Mouse (Mus musculus) gastrocnemius, adult 2 months (tissue): ENCODE results near the gene Gria1. TPM values are rescaled to one million over a fixed set of nuclear protein-coding genes. Genes with fewer than 3 reads are reported as not detected.

Experiments
- DNase-seq: peaks from one replicate; pipeline ENCODE4 v3.0.0; 2022
- H3K27ac ChIP-seq: fragments of 200-600 bp; 2 replicates; pipeline ENCODE4 v1.8.1; 2022; ENCODE audit warnings: mild to moderate bottlenecking
- H3K4me3 ChIP-seq: fragments of 200-600 bp; 2 replicates; pipeline ENCODE4 v1.8.1; 2022; ENCODE audit warnings: mild to moderate bottlenecking, moderate library complexity
- CTCF ChIP-seq: fragments of 200-600 bp; IDR thresholded peaks from 2 replicates; pipeline ENCODE4 v1.8.1; 2022; ENCODE audit warnings: antibody characterized with exemption, mild to moderate bottlenecking, moderate library complexity
- intact Hi-C: fragments of 180-260 bp; cut with DNase I; formaldehyde crosslinking; loops from one replicate; pipeline ENCODE4 v1.15.1; 2025
- total RNA-seq, 2 experiments: library from RNA; stranded (reverse); gene quantifications; 2 replicates each; pipeline ENCODE4 v1.2.3; 2021

Gria1 gene
- total RNA-seq, 2 experiments from 2014 or later: 0.06 TPM; not detected in 1

DNA sequence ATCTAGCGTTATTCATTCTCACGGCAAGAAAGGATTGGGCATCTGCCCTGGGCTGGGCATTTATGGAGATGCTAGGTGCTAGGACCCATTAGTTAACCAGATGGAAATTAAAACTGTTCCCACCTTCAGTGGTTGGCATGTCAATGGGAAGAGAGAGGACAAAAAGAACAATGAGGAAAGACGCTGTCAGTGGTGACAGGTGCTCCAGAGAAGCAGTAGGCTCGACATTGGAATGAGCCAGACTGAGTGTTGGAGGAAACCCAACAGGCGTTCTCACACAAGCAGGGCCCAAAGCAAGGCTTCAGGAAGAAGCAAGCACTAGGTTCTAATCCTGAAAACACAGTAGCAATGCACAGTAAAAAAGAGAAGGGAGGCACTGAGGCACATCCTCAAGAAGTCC is 203.4 kb downstream of the Gria1 start:
- no peak for DNase-seq
- no peak overlapping the region for H3K4me3 ChIP-seq
- intact Hi-C loops: no loop called here
- no peak overlapping the region for H3K27ac ChIP-seq
- no peak for TF ChIP-seq CTCF

DNA sequence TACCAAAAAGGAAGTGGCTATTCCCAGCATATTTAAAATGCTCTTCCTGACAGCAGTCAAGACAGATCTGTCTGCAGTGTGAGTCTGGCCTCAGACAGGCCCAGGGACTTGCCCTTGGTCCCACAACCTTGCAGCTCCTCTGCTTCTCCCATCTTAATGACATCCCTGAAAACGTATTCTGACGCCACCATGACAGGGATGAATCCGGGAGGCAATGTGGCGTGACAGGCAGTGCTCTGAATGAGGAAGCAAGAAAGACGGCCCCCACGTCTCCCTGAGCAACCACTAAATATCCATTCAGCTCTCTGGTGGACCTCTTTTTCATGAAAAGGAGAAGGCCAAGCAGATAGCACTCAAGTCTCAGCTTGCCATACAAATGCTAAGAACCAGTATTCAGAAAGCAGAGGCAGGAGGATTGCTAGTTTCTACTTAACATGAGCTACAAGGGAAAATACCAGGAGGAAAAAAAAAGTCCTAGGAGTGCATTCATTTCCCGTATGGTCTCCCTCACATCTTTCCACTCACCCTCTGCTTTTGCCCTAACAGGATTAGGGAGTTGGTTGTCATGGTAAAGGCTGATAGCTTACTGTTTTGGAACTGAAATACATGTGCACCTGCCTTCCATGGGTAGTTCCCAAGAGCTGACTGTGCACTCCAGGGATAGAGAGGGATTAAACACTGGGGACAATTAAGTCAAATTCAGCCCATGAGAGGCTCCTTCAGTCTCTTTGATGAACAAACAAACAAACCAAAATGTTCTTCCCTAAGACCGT is 211.8 kb downstream of the Gria1 start:
- no peak for TF ChIP-seq CTCF
- no peak for DNase-seq
- intact Hi-C loops: no loop called here
- H3K27ac ChIP-seq: no peak overlapping the region
- H3K4me3 ChIP-seq: no peak overlapping the region

DNA sequence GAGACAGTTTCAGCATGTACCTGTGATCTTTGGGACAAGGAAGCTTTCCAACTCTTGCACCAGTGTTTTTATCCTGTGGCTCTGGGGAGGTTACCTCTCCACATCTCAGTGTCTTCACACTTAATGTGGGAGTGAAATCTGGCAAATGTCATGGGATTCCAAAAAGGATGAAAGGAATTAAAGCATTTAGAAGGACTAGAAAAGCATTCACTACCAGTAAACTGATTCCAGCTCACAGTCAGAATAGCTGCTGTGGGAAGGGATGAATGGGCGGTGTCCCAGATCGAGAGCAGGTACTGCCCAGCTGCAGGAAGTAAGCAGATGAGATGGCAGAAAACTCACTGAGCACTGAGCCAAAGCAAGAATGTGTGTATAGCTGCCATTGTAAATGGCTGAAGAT is 224.3 kb downstream of the Gria1 start:
- Histone ChIP-seq H3K4me3 (no peak overlapping the region), H3K27ac (no peak overlapping the region)
- TF ChIP-seq CTCF: no peak
- intact Hi-C loops: no loop called here
- DNase-seq: no peak

DNA sequence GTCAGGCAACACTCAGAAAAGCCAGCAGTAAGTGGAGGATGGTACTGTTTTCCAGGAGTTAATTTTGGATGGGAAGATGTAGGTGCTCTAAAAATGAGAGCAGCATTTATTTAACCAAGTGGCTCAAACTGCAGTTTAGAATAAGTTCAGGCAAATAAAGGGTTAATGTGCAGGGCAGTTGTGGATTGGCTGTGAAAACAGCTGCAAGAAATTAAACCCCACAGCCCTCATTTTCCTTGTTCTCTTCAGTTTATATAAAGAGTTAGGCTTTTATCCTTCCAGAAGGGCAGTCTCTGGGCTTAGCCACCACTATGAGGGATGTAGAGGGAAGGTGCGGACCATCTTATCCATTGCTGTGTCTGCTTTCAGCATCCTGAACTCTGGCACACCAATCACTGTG is 225.2 kb downstream of the Gria1 start:
- intact Hi-C loops: no loop called here
- no peak for TF ChIP-seq CTCF
- no peak for DNase-seq
- H3K4me3 ChIP-seq: no peak overlapping the region
- H3K27ac ChIP-seq: no peak overlapping the region

DNA sequence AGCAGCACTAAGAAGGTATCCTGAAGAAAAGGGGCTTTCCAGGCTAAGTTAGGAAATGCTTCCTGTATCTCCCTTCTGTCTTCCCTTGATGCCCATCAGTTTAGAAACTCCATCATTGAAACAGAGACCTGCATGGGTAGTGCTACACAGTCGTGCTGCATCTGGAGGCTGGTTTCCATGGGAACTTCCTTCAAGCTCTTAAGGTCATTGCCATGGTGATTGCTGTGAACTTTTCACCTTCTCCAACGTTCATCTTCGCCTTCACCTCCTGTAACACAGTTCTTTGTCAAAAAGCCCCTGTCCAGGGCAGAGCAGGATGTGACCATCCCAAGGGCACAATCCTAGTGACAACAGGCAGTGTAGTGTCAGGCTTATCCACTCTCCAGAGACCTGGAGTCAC is 228.6 kb downstream of the Gria1 start:
- intact Hi-C loops: no loop called here
- DNase-seq: no peak
- no peak overlapping the region for H3K27ac ChIP-seq
- TF ChIP-seq CTCF: no peak
- H3K4me3 ChIP-seq: no peak overlapping the region

DNA sequence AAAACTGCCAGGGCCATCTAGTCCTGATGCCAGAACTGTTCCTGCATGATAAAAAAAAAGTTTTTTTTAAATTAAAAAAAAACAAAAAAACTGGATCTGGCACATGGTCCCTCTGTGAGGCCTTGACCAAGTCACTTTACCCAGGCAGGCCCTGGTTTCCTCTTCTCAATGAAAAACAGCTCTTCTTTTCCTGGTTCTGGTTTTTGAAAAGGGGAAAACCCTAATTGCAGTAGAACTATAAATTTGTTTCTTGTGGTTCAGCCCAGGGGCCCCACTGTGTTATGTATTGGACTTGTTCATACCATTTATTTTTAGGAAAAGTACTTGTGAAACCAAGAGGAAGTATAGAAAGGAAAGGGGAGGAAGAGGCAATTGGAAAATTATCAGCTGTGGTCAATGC is 232.6 kb downstream of the Gria1 start:
- no peak for DNase-seq
- Histone ChIP-seq H3K27ac (no peak overlapping the region), H3K4me3 (no peak overlapping the region)
- no peak for TF ChIP-seq CTCF
- intact Hi-C loops: no loop called here

DNA sequence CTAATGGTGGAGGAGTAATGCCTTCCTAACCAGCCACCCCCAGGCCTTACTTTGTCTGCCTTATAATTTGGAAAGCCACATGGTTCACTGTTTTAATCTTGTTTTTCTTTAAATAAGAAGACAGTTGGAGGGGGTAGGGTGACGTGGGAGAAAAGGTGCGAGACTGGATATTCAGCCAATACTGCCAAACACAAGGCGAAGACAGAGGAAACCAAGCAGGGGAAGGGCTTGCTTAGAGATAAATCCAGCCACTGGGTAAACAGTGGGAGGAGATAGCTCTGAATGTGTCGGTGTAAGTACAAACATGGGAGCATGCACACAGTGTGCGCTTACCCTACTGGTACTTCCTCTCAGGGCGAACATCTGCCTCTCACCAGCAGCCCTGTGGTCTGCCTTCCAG is 233.4 kb downstream of the Gria1 start:
- intact Hi-C loops: no loop called here
- TF ChIP-seq CTCF: no peak
- no peak overlapping the region for H3K4me3 ChIP-seq
- no peak for DNase-seq
- no peak overlapping the region for H3K27ac ChIP-seq

DNA sequence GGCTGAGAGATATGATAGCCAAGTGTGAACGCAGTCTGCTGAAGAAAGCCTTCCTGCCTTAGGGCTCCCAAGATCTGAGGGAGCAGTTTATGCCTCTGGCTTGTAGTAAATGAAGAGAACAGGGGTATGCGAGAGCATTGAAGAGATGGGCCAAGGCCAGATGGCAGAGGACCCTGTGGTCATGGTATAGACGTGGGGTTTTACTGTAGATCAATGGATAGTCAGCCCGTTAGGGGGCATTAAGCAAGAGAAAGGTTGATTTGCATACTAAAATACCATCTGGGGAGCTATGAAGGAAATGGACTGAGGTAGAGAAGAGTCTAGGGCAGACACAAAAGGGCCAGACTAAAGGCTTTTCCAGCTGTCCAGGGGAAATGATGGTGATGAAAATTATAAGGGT is 237.7 kb downstream of the Gria1 start:
- no peak for TF ChIP-seq CTCF
- no peak for DNase-seq
- no peak overlapping the region for H3K27ac ChIP-seq
- intact Hi-C loops: no loop called here
- H3K4me3 ChIP-seq: no peak overlapping the region

DNA sequence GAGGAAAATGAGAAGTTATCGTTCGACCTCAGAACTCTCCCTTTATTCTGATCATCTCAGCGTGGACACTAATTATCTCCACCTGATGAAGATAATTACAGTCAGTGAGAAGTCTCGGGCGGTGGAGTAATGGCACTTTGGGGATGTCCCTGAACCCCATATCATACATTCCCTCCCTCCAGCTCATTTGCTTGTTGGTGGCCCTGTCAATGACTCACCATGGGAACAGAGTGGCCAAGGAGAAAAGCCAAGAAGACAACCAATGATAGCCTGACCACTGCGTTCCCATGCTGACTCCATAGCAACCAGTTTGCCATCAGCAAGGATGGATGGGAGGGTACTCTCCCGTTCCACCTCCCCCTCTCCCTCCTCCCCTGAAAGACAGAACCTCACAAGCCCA is 238.9 kb downstream of the Gria1 start:
- H3K4me3 ChIP-seq: no peak overlapping the region
- no peak for TF ChIP-seq CTCF
- DNase-seq: no peak
- intact Hi-C loops: no loop called here
- H3K27ac ChIP-seq: no peak overlapping the region

DNA sequence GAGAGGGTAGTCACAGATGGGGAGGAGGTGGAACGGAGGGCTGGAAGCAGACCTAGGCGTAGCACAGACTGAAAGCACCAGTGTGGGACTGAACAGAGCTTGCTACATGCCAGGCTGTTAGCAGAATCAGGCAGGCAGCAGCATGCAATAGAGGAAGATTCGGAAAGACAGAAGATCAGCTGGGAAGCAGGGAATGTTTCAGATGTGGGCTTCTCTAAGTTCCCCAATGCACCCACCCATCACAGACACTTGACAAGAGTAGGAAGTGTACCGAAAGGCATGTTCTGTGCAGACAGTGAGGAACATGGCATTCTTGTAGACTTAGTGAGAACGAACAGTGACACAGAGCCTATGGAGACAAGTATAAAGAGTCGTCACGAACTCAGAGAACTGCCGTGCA is 260.5 kb downstream of the Gria1 start:
- TF ChIP-seq CTCF: no peak
- Histone ChIP-seq H3K27ac (no peak overlapping the region), H3K4me3 (no peak overlapping the region)
- DNase-seq: no peak
- intact Hi-C loops: no loop called here

DNA sequence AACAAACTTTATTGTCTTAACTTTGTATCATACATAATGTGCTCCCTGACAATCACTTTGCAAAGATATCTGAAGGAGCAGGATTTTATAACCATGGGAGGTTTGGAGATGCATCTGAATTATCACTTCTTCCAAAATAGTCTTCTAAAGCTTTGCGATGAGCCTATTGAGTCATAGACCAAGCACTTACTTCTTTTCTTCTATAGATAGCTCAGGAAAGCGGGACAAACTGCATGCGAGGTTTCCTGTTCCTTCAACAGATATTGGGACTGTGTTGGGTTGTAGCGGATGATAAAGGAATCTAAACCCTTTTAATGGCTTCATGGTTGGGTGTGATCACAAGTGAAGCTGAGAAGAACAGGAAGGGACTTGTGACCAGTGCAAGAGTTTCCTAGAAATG is 263.5 kb downstream of the Gria1 start:
- H3K4me3 ChIP-seq: no peak overlapping the region
- intact Hi-C loops: no loop called here
- no peak for TF ChIP-seq CTCF
- DNase-seq: no peak
- H3K27ac ChIP-seq: no peak overlapping the region

DNA sequence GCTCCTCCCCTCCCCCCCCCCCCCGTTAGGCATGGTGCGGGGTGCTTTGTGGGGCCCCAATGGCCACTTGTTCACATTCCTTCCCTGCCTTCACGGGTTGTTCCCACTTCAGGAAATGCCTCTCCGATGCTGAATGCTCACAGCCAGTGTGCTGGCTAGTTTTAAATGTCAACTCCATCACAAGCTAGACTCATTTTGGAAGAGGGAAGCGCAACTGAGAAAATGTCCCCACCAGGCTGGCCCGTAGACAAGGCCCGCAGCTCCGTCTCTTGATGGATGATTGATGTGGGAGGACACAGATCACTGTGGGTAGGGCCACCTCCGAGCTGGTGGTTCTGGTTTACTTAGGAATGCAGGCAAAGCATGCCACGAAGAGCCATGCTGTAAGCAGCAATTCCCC is 266.9 kb downstream of the Gria1 start:
- TF ChIP-seq CTCF: no peak
- no peak overlapping the region for H3K27ac ChIP-seq
- no peak for DNase-seq
- intact Hi-C loops: no loop called here
- no peak overlapping the region for H3K4me3 ChIP-seq

DNA sequence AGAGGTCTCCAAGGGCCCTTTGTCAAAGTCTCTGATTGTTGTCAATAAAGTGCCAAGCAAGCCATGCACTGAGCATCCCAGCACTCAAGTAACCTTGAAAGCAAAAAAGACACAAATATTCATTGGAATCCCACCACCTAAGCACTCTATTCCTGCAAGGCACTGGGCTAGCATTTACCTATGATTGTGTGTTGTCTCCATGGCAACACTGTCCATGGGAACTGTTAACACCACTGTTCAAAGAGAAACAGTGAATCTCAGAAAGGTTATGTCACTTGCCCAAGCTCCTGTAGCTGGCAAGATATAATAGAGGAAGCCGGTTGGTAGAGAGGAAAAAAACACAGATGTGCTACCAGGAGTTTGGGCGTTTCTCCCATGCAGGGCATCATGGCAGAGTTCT is 274.9 kb downstream of the Gria1 start:
- no peak for TF ChIP-seq CTCF
- intact Hi-C loops: no loop called here
- DNase-seq: no peak
- no peak overlapping the region for H3K4me3 ChIP-seq
- no peak overlapping the region for H3K27ac ChIP-seq

DNA sequence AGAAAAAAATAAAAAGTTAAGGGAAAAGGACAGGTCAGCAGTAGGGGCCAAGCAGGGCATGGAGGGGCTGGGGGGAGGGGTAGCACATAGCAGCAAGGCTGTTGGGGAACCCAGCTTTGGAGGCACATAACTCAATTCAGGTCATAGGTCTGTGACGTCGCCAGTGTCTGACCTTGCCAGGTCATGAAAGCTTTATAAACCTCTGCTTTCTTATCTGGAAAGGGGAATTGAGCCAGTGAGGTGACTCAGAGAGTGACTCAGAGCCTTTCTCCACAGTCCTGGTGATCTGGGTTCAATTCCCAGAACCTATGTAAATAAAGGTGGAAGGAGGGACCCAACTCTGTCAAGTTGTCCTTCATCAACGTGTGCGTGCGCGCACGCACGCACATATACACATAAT is 286.2 kb downstream of the Gria1 start:
- intact Hi-C loops: no loop called here
- no peak overlapping the region for H3K4me3 ChIP-seq
- no peak overlapping the region for H3K27ac ChIP-seq
- no peak for DNase-seq
- no peak for TF ChIP-seq CTCF
